16 mouse cellular contexts compared by ENCODE assay signal in genomic region chr14:76568548-76568947, GRCm38 (mm10). TPM values are rescaled to one million over a fixed set of nuclear protein-coding genes. Genes with fewer than 3 reads are reported as not detected.
DNase-seq lines count a peak whose midpoint lies in the region; ATAC-seq and TF ChIP-seq lines count a peak whose summit lies in the region.
"Had no signal": no experiment of that assay in that cellular context is flagged by ENCODE, and none has a peak within 500 bp of the region (broad histone marks: within the 10 kb centered on the region; RNA-seq: fewer than 3 reads in every experiment).

No protein-coding gene starts in this region.

- H3K27ac ChIP-seq in heart, embryonic 12.5 days (ENCODE audit: poor library complexity, severe bottlenecking), result 0 out of 2 replicates have a peak overlapping the region, but pooled peaks have one; percentile 45
- H3K27ac ChIP-seq in heart, adult 2 months, result no peak overlapping the region
- peak overlapping the region; percentile 82; the same call in 1 of the 2 replicates for H3K27ac ChIP-seq in limb, embryonic 12.5 days
- H3K27ac ChIP-seq in liver, embryonic 15.5 days (replicated peaks), result peak overlapping the region; percentile 83
- H3K27ac ChIP-seq in intestine, postnatal 0 days (ENCODE audit: low read depth, low read length), result no peak overlapping the region
- H3K27ac ChIP-seq: hindbrain, embryonic 12.5 days; neural tube, embryonic 12.5 days had no signal

- ATAC-seq in heart, embryonic 12.5 days (ENCODE audit: insufficient number of reproducible peaks, low FRiP score), result no peak
- ATAC-seq in limb, embryonic 12.5 days (ENCODE audit: insufficient number of reproducible peaks, insufficient read depth, low FRiP score, low TSS enrichment, low read depth), result no peak
- peak; percentile 52 for ATAC-seq in liver, embryonic 15.5 days (ENCODE audit: insufficient read depth)
- no peak for ATAC-seq in intestine, postnatal 0 days
- ATAC-seq: forebrain, postnatal 0 days had no signal

- intact Hi-C loops in heart, adult 2 months (cut with DNase I), result no loop called here

- no peak overlapping the region for H3K4me2 ChIP-seq in heart, embryonic 12.5 days
- H3K4me2 ChIP-seq in limb, embryonic 12.5 days, result no peak overlapping the region
- peak overlapping the region; percentile 59 for H3K4me2 ChIP-seq in liver, embryonic 15.5 days
- H3K4me2 ChIP-seq in intestine, postnatal 0 days (replicated peaks; ENCODE audit: low read depth), result no peak overlapping the region
- H3K4me2 ChIP-seq: hindbrain, embryonic 12.5 days; neural tube, embryonic 12.5 days had no signal

- TF ChIP-seq EP300 in heart, adult 2 months (IDR thresholded peaks at IDR 0.05; ENCODE audit: insufficient read depth, low read depth, low read length), result no peak

- H3K9me3 ChIP-seq in heart, embryonic 12.5 days (replicated peaks), result no peaks in the 10 kb centered on the region
- no peaks in the 10 kb centered on the region for H3K9me3 ChIP-seq in limb, embryonic 12.5 days
- no peaks in the 10 kb centered on the region for H3K9me3 ChIP-seq in liver, embryonic 15.5 days (replicated peaks)
- no peaks in the 10 kb centered on the region for H3K9me3 ChIP-seq in intestine, postnatal 0 days (ENCODE audit: control insufficient read depth)
- H3K9me3 ChIP-seq: hindbrain, embryonic 12.5 days; neural tube, embryonic 12.5 days had no signal

- no peaks in the 10 kb centered on the region for H3K79me2 ChIP-seq in heart, adult 2 months (replicated peaks; ENCODE audit: control insufficient read depth, insufficient read depth, low read length)

- DNase-seq in heart, adult 2 months, result no peak
- DNase-seq in c-Kit-positive CD71-positive TER-119-positive erythroid progenitor cells, embryonic 14.5 days (ENCODE audit: low spot score), result peak; percentile 37
- DNase-seq in right cerebral cortex, postnatal 25 days, result no peak
- no peak for DNase-seq in T-cell, adult 2 months (ENCODE audit: low spot score)
- DNase-seq: adrenal gland, postnatal 10 days; cerebellum, adult 11-12 months; cerebellum, postnatal 36 days; forebrain, postnatal 0 days had no signal

- WGBS in heart, embryonic 12.5 days, result 73% methylated on average over 9 of the region's 9 CpGs
- WGBS in heart, adult 2 months, result 59% methylated on average over 9 of the region's 9 CpGs
- WGBS in limb, embryonic 12.5 days, result 68% methylated on average over 9 of the region's 9 CpGs
- WGBS in liver, embryonic 15.5 days (ENCODE audit: insufficient replicate concordance), result 25% methylated on average over 9 of the region's 9 CpGs
- WGBS in intestine, postnatal 0 days, result 72% methylated on average over 9 of the region's 9 CpGs

- H3K4me1 ChIP-seq in heart, embryonic 12.5 days (replicated peaks), result peaks cover 13% of the 10 kb centered on the region
- no peaks in the 10 kb centered on the region; the same call in 1 of the 2 replicates for H3K4me1 ChIP-seq in heart, adult 2 months (ENCODE audit: control insufficient read depth, insufficient read depth, low read length)
- peaks cover 24% of the 10 kb centered on the region for H3K4me1 ChIP-seq in limb, embryonic 12.5 days (replicated peaks)
- H3K4me1 ChIP-seq in liver, embryonic 15.5 days (replicated peaks), result peaks cover 44% of the 10 kb centered on the region
- no peaks in the 10 kb centered on the region; the same call in 1 of the 2 replicates for H3K4me1 ChIP-seq in intestine, postnatal 0 days (replicated peaks; ENCODE audit: control insufficient read depth, insufficient read depth, low read length)
- H3K4me1 ChIP-seq: hindbrain, embryonic 12.5 days had no signal

- H3K27me3 ChIP-seq in heart, embryonic 12.5 days (replicated peaks), result no peaks in the 10 kb centered on the region
- no peaks in the 10 kb centered on the region for H3K27me3 ChIP-seq in heart, adult 2 months (ENCODE audit: control insufficient read depth, insufficient read depth, low read length)
- no peaks in the 10 kb centered on the region for H3K27me3 ChIP-seq in limb, embryonic 12.5 days
- H3K27me3 ChIP-seq in liver, embryonic 15.5 days, result no peaks in the 10 kb centered on the region
- H3K27me3 ChIP-seq in intestine, postnatal 0 days (replicated peaks; ENCODE audit: control insufficient read depth, insufficient read depth, low read length), result no peaks in the 10 kb centered on the region
- H3K27me3 ChIP-seq: hindbrain, embryonic 12.5 days; neural tube, embryonic 12.5 days had no signal

- no peaks in the 10 kb centered on the region for H3K36me3 ChIP-seq in heart, embryonic 12.5 days
- no peaks in the 10 kb centered on the region for H3K36me3 ChIP-seq in heart, adult 2 months (ENCODE audit: control insufficient read depth, insufficient read depth, low read length)
- H3K36me3 ChIP-seq in limb, embryonic 12.5 days, result no peaks in the 10 kb centered on the region
- H3K36me3 ChIP-seq in liver, embryonic 15.5 days (replicated peaks), result no peaks in the 10 kb centered on the region
- H3K36me3 ChIP-seq in intestine, postnatal 0 days (ENCODE audit: control insufficient read depth, insufficient read depth), result no peaks in the 10 kb centered on the region
- H3K36me3 ChIP-seq: hindbrain, embryonic 12.5 days; neural tube, embryonic 12.5 days had no signal

- no peak for TF ChIP-seq CTCF in heart, adult 2 months (IDR thresholded peaks at IDR 0.05)
- no peak for TF ChIP-seq CTCF in intestine, postnatal 0 days (IDR thresholded peaks at IDR 0.05; ENCODE audit: low read depth)

- no peak for TF ChIP-seq POLR2A in heart, adult 2 months (IDR thresholded peaks at IDR 0.05; ENCODE audit: insufficient read depth, low read depth, low read length)

- no peak overlapping the region for H3K4me3 ChIP-seq in heart, embryonic 12.5 days
- no peak overlapping the region for H3K4me3 ChIP-seq in heart, adult 2 months
- H3K4me3 ChIP-seq in limb, embryonic 12.5 days (replicated peaks), result no peak overlapping the region
- H3K4me3 ChIP-seq in liver, embryonic 15.5 days (replicated peaks), result no peak overlapping the region
- H3K4me3 ChIP-seq in intestine, postnatal 0 days (ENCODE audit: low read depth, low read length), result no peak overlapping the region
- H3K4me3 ChIP-seq: hindbrain, embryonic 12.5 days; neural tube, embryonic 12.5 days had no signal

- no peak overlapping the region for H3K9ac ChIP-seq in heart, embryonic 12.5 days
- H3K9ac ChIP-seq in heart, adult 2 months (ENCODE audit: low read depth, low read length), result no peak overlapping the region
- H3K9ac ChIP-seq in limb, embryonic 12.5 days (replicated peaks), result no peak overlapping the region
- H3K9ac ChIP-seq in liver, embryonic 15.5 days, result peak overlapping the region; percentile 21; the same call in 1 of the 2 replicates
- H3K9ac ChIP-seq in intestine, postnatal 0 days (ENCODE audit: low read depth, low read length), result no peak overlapping the region
- H3K9ac ChIP-seq: forebrain, postnatal 0 days; hindbrain, embryonic 12.5 days; neural tube, embryonic 12.5 days had no signal

RNA-seq across cellular contexts. Expression of gene Serp2, which starts 11.9 kb away (rescaled TPM):
- 18.5 and 18.8 TPM in 2 replicates for polyA plus RNA-seq in heart, embryonic 12.5 days (2016; fragmentation: Nextera tagmentation; extraction: Ambion mirVana)
- under 1 TPM; 0.60 to 0.64 TPM for total RNA-seq in heart, adult 2 months (2021)
- polyA plus RNA-seq in heart, adult 2 months (2012; rRNA removed), result 0.96 and 1.7 TPM in 2 replicates
- polyA plus RNA-seq in limb, embryonic 12.5 days (2016; fragmentation: Nextera tagmentation; extraction: Ambion mirVana), result 15.5 and 16.2 TPM in 2 replicates
- polyA plus RNA-seq in liver, embryonic 15.5 days (2015; fragmentation: Nextera tagmentation; extraction: Ambion mirVana), result 0.83 and 1.0 TPM in 2 replicates
- 7.5 and 7.7 TPM in 2 replicates for polyA plus RNA-seq in intestine, postnatal 0 days (2015; fragmentation: Nextera tagmentation; extraction: Ambion mirVana)
- total RNA-seq: granulocyte monocyte progenitor cell, adult 5-6 weeks; monocyte, adult 5-6 weeks had no signal

Comparison
In these comparisons a context has a peak if more than half of its experiments do, and no peak if none do; other contexts are left out.
1. H3K27ac ChIP-seq: peak in heart, embryonic 12.5 days (single experiment), limb, embryonic 12.5 days (single experiment) and liver, embryonic 15.5 days (single experiment); none in heart, adult 2 months (single experiment) and intestine, postnatal 0 days (single experiment).